Mouse (Mus musculus) kidney, postnatal 0 days (tissue): Measurements from ENCODE around the gene Sh3bp1. TPM values are rescaled to one million over a fixed set of nuclear protein-coding genes. Genes with fewer than 3 reads are reported as not detected.

ENCODE experiments used
- ATAC-seq: fragments of 200-750 bp; cut with Nextera tagmentation; replicated peaks from 2 replicates; pipeline ENCODE4 v1.8.0; 2017; ENCODE audit warnings: low read depth, moderate number of reproducible peaks, moderate TSS enrichment, moderate library complexity; ENCODE audit not compliant: low FRiP score
- DNase-seq: peaks from one replicate; pipeline ENCODE4 v3.0.0-alpha.2; 2016; ENCODE audit warnings: low spot score
- H3K27ac ChIP-seq: fragments of 300-500 bp; sonication (generic); 2 replicates; pipeline ENCODE4 v1.5.1; 2014; ENCODE audit warnings: mild to moderate bottlenecking
- H3K27me3 ChIP-seq: fragments of 300-500 bp; sonication (generic); 2 replicates; pipeline ENCODE4 v1.6.1; 2014; ENCODE audit warnings: low read length, mixed read lengths; ENCODE audit not compliant: insufficient read depth
- H3K36me3 ChIP-seq: fragments of 300-500 bp; sonication (generic); 2 replicates; pipeline ENCODE4 v1.6.1; 2014; ENCODE audit warnings: low read length, mixed read lengths; ENCODE audit not compliant: insufficient read depth
- H3K4me1 ChIP-seq: fragments of 300-500 bp; sonication (generic); replicated peaks from 2 replicates; pipeline ENCODE4 v1.6.1; 2014; ENCODE audit warnings: antibody characterized with exemption, low read length, mixed read lengths; ENCODE audit not compliant: insufficient read depth
- H3K4me2 ChIP-seq: fragments of 300-500 bp; sonication (generic); 2 replicates; pipeline ENCODE4 v1.6.1; 2014; ENCODE audit warnings: mild to moderate bottlenecking, low read length, moderate library complexity, mixed read lengths
- H3K4me3 ChIP-seq: fragments of 300-500 bp; sonication (generic); replicated peaks from 2 replicates; pipeline ENCODE4 v1.5.1; 2014; ENCODE audit warnings: low read depth, low read length
- H3K9ac ChIP-seq: fragments of 300-500 bp; sonication (generic); 2 replicates; pipeline ENCODE4 v1.6.1; 2014; ENCODE audit warnings: low read depth, low read length
- H3K9me3 ChIP-seq: fragments of 300-500 bp; sonication (generic); replicated peaks from 2 replicates; pipeline ENCODE4 v1.6.1; 2016; ENCODE audit warnings: low read length, inconsistent platforms, mixed read lengths
- CTCF ChIP-seq: IDR thresholded peaks from 2 replicates; pipeline ENCODE4 v1.5.1; 2016; ENCODE audit warnings: antibody characterized with exemption, low read depth, mild to moderate bottlenecking, moderate library complexity
- WGBS: fragments of 180-500 bp; shearing (Covaris S2); extraction: QIAGEN DNeasy Blood & Tissue Kit; methylation state at CpG from one replicate; pipeline ENCODE4 v1.1.7; 2014; 5-methylcytosine and 5-hydroxymethylcytosine counted together
- polyA plus RNA-seq: library from polyadenylated mRNA; unstranded; fragments of >200 nt; fragmentation: Nextera tagmentation; extraction: Ambion mirVana; gene quantifications from 2 replicates; pipeline ENCODE4 v1.2.1, GENCODE M21; 2015

The Sh3bp1 gene
- polyA plus RNA-seq, 1 experiment from 2014 or later, result 19.6 TPM

DNA sequence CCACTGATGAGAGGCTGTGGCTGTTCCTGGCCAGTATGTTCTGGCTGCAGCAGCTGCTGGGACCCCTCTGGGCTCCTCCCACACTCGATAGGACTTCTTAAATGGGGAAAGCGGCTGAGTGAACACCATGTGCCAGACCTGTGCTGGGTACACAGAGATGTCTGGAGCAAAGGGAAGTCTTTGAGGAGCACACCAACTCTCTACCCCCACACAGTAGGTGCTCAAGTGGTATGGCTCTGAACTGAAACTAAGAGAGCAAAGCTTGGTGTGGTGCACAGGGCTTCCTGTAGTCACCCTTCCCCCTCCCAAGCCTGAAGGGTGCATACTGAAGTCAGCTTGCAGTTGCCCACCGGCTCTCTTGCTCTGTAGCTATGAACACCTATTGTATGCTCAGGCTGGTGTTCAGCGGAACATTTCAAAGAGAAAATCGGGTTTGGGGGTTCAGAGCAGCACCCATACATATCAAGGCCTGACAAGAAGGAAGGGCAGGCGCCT, 1.0 kb upstream of the Sh3bp1 start:
- peaks cover 4% of the 10 kb centered on the region; the same call in 1 of the 2 replicates for H3K36me3 ChIP-seq
- H3K9ac ChIP-seq, result no peak overlapping the region
- no peaks in the 10 kb centered on the region for H3K9me3 ChIP-seq
- ATAC-seq (no peak), DNase-seq (peak; percentile 50)
- H3K27me3 ChIP-seq, result no peaks in the 10 kb centered on the region
- TF ChIP-seq CTCF, result no peak
- peak overlapping the region; percentile 83; the same call in 1 of the 2 replicates for H3K4me2 ChIP-seq
- 48% methylated on average over 6 of the region's 6 CpGs for WGBS
- H3K4me1 ChIP-seq, result peaks cover 37% of the 10 kb centered on the region
- H3K27ac ChIP-seq, result peak overlapping the region; percentile 51
- H3K4me3 ChIP-seq, result no peak overlapping the region

- 1% methylated on average over 16 of the region's 20 CpGs for WGBS
- Histone ChIP-seq H3K27me3 (no peaks in the 10 kb centered on the region), H3K27ac (peak within 1 kb of the TSS; percentile 75), H3K36me3 (0 out of 2 replicates have a peak, but pooled peaks cover 5% of the 10 kb centered on the region), H3K9ac (peak within 1 kb of the TSS; percentile 72), H3K4me1 (peaks cover 34% of the 10 kb centered on the region), H3K4me3 (peak within 1 kb of the TSS; percentile 77), H3K9me3 (no peaks in the 10 kb centered on the region), H3K4me2 (peak within 1 kb of the TSS; percentile 83)
- DNase-seq (no peak), ATAC-seq (no peak)
- no peak for TF ChIP-seq CTCF
Observed at GRCm38 (mm10) chr15:78899409-78899739, 194 bp upstream of the Sh3bp1 start, which contains the start of gene Gm49510. Gene Gm49510, plus strand, starts transcription at chr15:78899667.

DNA sequence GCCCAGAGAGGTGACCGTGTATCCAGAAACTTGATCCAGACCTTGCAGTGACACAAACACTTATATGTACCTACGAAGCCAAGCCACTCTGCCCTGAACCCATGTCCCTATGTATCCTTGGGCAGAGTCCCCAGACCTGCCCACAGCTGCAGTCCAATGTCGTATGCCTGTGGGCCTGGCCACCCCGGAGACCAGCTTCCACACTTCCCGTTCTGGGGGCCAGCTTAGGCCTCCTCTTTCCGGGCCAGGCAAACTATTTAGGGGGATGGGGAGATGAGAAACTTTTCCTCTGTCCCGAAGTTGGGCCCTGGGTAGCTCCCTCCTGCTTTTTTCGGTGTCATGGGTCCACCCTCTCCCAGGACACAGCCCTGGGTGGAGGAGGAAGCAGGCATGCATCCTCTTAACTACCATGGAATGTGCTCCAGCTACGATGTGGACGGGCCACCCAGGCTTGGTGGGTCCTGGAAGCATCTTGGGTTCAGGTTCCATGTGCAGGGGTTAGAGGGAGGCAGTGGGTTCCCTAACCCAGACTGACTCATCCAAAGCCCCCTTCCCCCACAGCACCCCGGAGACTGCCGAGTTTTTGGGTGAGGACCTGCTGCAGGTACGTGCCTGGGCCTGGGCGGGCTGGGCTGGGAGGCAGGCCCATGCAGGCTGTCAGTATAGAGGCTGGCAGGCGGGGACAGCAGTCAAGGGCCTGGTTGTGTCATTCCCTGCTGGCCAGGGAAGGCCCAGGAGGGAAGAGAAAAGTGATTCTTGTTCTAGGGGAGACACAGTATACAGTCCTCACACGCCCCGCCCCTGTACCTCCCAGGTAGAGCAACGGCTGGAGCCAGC, 1.2 kb downstream of the Sh3bp1 start:
- Histone ChIP-seq H3K4me3 (peak overlapping the region; percentile 77), H3K27me3 (no peaks in the 10 kb centered on the region), H3K36me3 (peaks cover 18% of the 10 kb centered on the region; the same call in 1 of the 2 replicates), H3K9ac (peak overlapping the region; percentile 72), H3K4me1 (peaks cover 28% of the 10 kb centered on the region; the same call in 1 of the 2 replicates), H3K27ac (peak overlapping the region; percentile 75), H3K9me3 (no peaks in the 10 kb centered on the region), H3K4me2 (peak overlapping the region; percentile 83)
- ATAC-seq (no peak), DNase-seq (no peak)
- TF ChIP-seq CTCF, result no peak
- WGBS, result 15% methylated on average over 18 of the region's 18 CpGs

DNA sequence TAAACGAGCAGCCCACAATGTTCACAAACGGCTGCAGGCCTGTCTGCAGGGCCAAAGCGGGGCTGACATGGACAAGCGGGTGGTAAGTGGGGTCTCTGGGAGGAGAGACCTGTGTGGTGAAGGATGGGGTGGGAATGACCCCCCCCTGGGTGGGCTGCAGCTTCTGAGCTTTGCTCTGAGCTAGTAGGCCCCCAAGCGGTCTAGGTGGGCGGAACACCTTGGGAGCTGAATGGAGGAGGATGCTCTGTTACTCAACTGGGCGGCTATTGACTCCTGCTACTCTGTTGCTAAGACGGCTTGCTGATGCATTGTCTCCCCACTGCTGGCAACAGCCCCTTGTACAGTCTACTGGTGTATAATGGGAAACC, 1.8 kb downstream of the Sh3bp1 start:
- no peaks in the 10 kb centered on the region for H3K27me3 ChIP-seq
- ATAC-seq, result no peak

GRCm38 (mm10) chr15:78903243-78903642, 3.7 kb downstream of the Sh3bp1 start:
- peaks cover 35% of the 10 kb centered on the region for H3K36me3 ChIP-seq
- no peak overlapping the region for H3K4me2 ChIP-seq
- 2% methylated on average over 2 of the region's 2 CpGs for WGBS
- no peaks in the 10 kb centered on the region for H3K27me3 ChIP-seq
- TF ChIP-seq CTCF, result peak; percentile 92
- peak; percentile 90 for DNase-seq
- H3K4me1 ChIP-seq, result peaks cover 23% of the 10 kb centered on the region; the same call in 1 of the 2 replicates
- H3K4me3 ChIP-seq, result no peak overlapping the region
- H3K9me3 ChIP-seq, result no peaks in the 10 kb centered on the region
- peak; percentile 22; the same call in 1 of the 2 replicates for ATAC-seq
- no peak overlapping the region for H3K9ac ChIP-seq
- no peak overlapping the region for H3K27ac ChIP-seq

More for the DNA sequence above, 1.8 kb downstream of the Sh3bp1 start:
- 52% methylated on average over 8 of the region's 8 CpGs for WGBS
- H3K27ac ChIP-seq, result 0 out of 2 replicates have a peak overlapping the region, but pooled peaks have one; percentile 75
- TF ChIP-seq CTCF, result no peak
- peak overlapping the region; percentile 83 for H3K4me2 ChIP-seq
- H3K4me1 ChIP-seq, result peaks cover 28% of the 10 kb centered on the region; the same call in 1 of the 2 replicates
- H3K4me3 ChIP-seq, result 0 out of 2 replicates have a peak overlapping the region, but pooled peaks have one; percentile 77
- H3K9ac ChIP-seq, result peak overlapping the region; percentile 72; the same call in 1 of the 2 replicates
- DNase-seq, result no peak
- no peaks in the 10 kb centered on the region for H3K9me3 ChIP-seq
- peaks cover 24% of the 10 kb centered on the region for H3K36me3 ChIP-seq

GRCm38 (mm10) chr15:78908399-78908798, 8.8 kb downstream of the Sh3bp1 start:
- H3K27me3 ChIP-seq, result no peaks in the 10 kb centered on the region
- no peaks in the 10 kb centered on the region for H3K9me3 ChIP-seq
- H3K36me3 ChIP-seq, result peaks cover 60% of the 10 kb centered on the region
- H3K9ac ChIP-seq, result no peak overlapping the region
- no peak overlapping the region for H3K4me3 ChIP-seq
- ATAC-seq (no peak), DNase-seq (no peak)
- H3K4me1 ChIP-seq, result no peaks in the 10 kb centered on the region
- H3K27ac ChIP-seq, result no peak overlapping the region
- TF ChIP-seq CTCF, result no peak
- no peak overlapping the region for H3K4me2 ChIP-seq
- 74% methylated on average over 7 of the region's 7 CpGs for WGBS
